Mouse (Mus musculus) heart, adult 2 months (tissue): ENCODE results near the gene Dusp6.

ENCODE experiments used
- CTCF ChIP-seq: fragments of 200-600 bp; IDR thresholded peaks from 2 replicates; pipeline ENCODE4 v1.8.1; 2022; ENCODE audit warnings: antibody characterized with exemption, mild to moderate bottlenecking, moderate library complexity
- EP300 ChIP-seq: fragments of 200-500 bp; IDR thresholded peaks from 2 replicates; pipeline ENCODE4 v1.6.1; 2011; ENCODE audit warnings: low read depth, low read length, control low read depth; ENCODE audit not compliant: insufficient read depth

- TF ChIP-seq EP300 = no peak
- TF ChIP-seq CTCF = no peak
Observed at GRCm38 (mm10) chr10:99246797-99247508, 16.1 kb upstream of the Dusp6 start.
